Mouse (Mus musculus) c-Kit-positive CD71-positive TER-119-positive erythroid progenitor cells, embryonic 14.5 days (primary cell): ENCODE results near the gene Recql5.

Experiments used
- DNase-seq: peaks from one replicate; pipeline ENCODE4 v3.0.0-alpha.2; 2013; ENCODE audit warnings: low spot score

Recql5 gene

GRCm38 (mm10) chr11:115939690-115940329 is 6.5 kb upstream of the Recql5 start:
- DNase-seq, result peak; percentile 76

DNA sequence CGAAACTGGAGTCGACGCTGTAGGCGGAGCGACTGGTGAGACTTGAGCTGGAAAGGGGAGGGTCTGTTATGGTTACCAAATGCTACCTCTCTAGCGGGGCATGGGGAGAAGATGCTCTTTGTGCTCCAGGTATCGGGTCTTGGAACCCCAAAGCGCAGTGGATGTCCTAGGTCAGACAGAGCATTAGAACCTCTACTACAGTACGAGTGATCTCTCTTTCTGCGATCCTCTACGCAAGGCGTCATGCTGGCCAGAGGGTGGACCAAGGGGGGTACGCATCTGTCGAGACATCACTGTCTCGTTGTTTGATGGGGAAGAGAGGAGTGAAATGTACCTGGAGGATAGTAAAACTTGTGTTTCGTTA is 452 bp upstream of the Recql5 start:
- DNase-seq, result no peak

DNA sequence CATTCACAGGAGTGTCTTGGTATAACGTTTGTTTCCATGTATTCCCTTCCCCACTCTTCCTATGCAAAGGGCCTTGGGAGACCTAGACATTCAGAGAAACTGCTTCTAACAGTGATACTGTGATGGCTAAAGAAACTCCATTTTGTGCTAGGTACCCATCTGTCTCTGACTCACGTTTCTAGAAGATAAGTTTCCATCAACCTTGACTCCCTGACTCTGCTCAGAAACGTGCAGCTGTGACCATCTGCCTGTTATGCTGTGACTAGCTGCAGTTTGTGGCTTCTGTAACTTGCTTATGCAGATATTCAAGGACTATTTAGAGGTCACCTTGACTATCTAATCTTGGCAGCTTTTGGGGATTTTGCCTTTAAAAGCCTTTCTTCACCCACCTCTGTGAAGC is 2.0 kb downstream of the Recql5 start:
- DNase-seq, result no peak

DNA sequence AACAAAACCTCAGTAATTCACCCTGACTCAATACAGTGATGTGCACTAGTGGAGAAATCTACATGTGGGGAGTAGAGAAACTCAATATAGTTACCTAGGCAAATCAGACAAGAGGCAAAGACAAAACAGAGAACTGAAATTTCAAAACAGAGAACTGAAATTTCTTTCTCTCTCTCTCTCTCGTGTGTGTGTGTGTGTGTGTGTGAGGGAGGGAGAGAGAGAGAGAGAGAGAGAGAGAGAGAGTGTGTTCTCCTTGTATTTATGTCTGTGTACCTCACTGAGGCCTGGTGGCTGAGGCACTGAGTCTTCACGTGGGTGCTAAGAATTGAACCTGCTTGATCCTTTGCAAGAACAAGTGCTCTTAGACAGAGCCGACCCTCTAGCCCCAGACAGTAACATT is 3.5 kb downstream of the Recql5 start:
- DNase-seq, result no peak

- DNase-seq, result no peak
Observed at GRCm38 (mm10) chr11:115929031-115929430, 4.2 kb downstream of the Recql5 start.

- DNase-seq, result no peak
Observed at GRCm38 (mm10) chr11:115921986-115922385, 11.3 kb downstream of the Recql5 start.

GRCm38 (mm10) chr11:115920110-115920818 is 13.0 kb downstream of the Recql5 start:
- peak; percentile 71 for DNase-seq

DNA sequence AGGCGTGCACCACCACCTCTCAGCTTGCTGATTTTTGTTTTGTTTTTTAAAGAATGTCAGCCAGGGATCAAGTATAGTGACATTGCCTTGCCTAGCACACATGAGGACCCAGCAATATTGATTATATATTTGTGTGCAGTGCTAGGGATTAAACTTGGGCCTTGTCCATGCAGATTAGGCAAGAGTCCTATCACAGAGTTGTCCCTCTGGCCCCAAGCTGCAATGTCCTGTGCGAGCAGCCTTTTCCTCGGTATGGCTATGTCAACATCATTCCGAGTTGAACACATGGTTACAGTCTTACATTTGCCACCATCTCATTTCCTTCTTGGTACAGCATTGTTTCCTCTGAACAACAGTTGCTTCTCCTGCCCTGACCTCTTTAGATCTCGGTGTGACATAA is 14.2 kb downstream of the Recql5 start:
- no peak for DNase-seq

- DNase-seq, result no peak
Observed at GRCm38 (mm10) chr11:115918637-115919036, 14.6 kb downstream of the Recql5 start.

GRCm38 (mm10) chr11:115916579-115916978 is 16.7 kb downstream of the Recql5 start:
- DNase-seq, result no peak

- DNase-seq, result peak; percentile 70
Observed at GRCm38 (mm10) chr11:115911632-115912376, 21.5 kb downstream of the Recql5 start, which contains the start of gene Smim6. Smim6 (plus strand) TSS chr11:115912017.

DNA sequence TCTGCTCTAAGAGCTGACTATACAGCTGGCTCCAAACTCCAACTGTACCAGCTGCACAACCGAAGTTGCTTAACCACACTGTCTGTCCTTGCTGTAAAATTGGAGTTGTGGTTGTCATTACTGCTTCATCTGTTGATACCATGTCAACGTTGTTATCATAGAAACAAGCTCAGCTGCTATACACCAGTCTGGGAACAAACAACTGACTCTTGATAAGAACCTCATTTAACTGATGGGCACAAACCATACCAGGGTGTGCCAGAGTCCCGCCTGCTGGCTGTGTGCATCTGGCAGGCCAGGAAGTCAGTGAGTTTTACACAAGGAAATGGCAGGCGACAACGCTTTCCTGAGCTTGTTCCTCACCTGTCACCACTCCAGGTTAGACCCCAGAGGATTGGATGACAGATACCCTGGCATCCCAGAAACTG is 22.1 kb downstream of the Recql5 start:
- DNase-seq, result peak; percentile 77

DNA sequence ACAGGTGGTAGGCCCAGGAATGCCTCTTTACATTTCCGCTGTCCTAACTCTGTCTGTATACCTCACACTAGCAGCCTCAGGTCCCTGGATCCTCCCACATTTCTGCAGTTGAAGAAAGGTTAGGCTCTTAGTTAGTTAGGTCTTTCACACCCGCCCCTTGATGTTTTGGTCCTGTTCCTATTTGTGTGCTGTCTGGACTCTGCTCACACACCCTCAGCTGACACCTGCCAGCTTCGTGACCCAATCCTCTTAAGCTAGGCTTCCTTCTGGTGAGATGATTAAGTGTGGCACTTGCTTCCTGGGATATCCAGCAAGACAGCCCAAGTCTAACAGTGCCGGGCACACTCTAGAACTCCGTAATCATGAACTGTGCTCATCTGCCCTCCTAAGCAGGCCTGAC is 26.8 kb downstream of the Recql5 start:
- DNase-seq, result no peak

DNA sequence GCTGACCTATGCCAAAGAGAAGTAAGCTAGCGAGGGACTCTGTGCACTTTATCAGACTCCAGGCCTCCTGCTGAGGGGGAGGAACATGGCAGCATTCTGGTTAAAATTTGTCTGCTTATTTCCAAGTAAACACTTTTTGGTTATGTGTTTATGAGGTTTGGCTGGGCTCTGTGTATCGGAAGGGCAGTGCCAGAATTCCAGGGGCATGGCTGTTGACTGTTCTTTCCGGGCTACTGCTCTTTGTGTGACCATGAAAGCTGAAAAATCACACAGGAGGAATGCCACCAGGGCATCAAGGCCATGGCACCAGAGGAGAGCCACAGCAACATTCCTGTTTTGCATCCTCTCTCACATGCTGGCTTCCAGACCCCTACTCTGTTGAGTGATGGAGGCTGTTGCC is 27.2 kb downstream of the Recql5 start:
- no peak for DNase-seq

GRCm38 (mm10) chr11:115904956-115905790 is 28.1 kb downstream of the Recql5 start:
- DNase-seq, result no peak

- no peak for DNase-seq
Observed at GRCm38 (mm10) chr11:115904231-115904955, 28.9 kb downstream of the Recql5 start.

GRCm38 (mm10) chr11:115903384-115904230 is 29.7 kb downstream of the Recql5 start:
- DNase-seq, result peak; percentile 81

GRCm38 (mm10) chr11:115902831-115903230 is 30.4 kb downstream of the Recql5 start:
- DNase-seq, result no peak

DNA sequence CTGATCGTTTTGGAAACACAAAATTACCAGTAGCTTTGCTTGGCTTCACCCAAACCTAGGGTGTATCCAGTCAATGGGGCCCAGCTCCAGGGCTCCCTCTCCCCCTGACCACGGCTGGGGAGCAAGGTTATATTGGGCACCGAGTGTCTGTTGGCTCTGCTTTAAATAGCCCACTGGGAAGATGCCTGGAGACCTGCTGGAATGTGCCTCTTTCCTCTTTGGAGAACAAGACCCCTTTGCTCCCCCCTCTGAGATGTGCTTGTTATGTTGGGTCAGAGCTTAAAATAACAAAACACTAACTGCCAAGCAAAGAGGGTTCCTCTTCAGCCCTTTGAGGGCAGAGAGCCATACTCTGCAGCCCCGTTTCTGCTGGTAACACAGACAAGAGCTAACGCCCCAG is 31.1 kb downstream of the Recql5 start:
- no peak for DNase-seq

DNA sequence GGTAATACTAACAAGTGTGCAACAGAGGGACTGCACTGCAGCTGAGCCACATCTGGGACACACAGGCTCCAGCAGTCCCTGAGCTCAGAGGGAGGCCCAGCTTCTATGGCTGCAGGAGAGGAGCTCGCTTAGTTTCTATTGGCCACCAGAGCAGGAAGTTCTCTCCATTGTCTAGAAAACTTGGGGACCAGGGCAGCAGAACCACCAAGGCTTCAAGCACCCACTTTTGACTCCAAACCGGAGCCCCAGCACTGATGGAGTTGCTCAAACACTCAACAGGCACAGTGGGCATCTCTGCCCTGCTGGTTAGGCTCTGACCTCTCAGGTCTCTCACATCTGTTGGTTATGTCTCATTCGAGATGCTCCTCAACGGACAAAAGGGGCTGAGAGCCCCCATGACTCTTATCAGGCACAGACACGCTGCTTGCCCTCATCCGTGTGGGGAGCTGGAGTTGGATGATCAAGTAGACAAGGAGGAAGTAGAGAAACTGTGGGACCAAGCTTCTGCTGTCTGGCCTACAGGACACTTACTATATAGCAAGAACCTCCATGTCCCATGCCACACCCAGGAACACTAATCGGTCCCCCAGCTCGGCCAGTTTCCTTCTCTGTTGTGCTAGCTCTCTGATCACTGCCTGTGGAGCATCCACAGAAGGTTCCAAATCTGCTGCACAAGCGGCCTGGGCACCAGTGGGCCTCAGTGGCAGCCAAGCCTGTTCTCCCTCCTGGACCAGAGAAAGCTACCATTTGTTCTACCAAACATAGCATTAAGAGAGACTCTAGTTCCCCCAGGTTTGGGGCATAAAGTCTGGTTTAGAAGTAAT is 31.7 kb downstream of the Recql5 start:
- peak; percentile 82 for DNase-seq
